Mouse (Mus musculus): ENCODE results near the gene S100a6. TPM values are rescaled to one million over a fixed set of nuclear protein-coding genes. Genes with fewer than 3 reads are reported as not detected.

S100a6 gene
- polyA plus RNA-seq, 1 experiment from 2014 or later: 18.7 TPM

DNA sequence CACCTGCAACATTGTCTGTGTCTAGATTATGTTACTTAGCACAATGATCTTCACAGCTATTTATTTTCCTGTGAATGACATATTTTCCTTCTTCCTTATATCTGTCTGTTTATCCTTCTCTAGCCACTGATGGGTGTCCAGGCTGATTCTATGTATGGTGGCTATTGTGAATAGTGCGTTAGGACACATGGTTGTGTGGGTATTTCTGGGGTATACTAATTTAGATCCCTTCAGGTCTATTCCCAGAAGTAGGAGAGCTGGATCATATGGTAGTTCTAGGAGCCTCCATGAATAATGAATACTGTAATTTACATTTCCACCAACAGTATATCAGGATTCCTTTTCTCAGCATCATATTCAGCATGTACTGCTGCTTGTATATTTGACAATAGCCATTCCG, 37.1 kb downstream of the S100a6 start:
- Histone ChIP-seq H3K9me3 (replicated peaks; ENCODE audit: control insufficient read depth, low read length) (no peaks in the 10 kb centered on the region), H3K27ac (ENCODE audit: low read length) (no peak overlapping the region), H3K4me3 (ENCODE audit: low read depth, low read length) (no peak overlapping the region), H3K36me3 (ENCODE audit: control insufficient read depth, insufficient read depth) (no peaks in the 10 kb centered on the region), H3K4me1 (ENCODE audit: control insufficient read depth, low read depth, low read length) (no peaks in the 10 kb centered on the region), H3K27me3 (ENCODE audit: control insufficient read depth, insufficient read depth, low read depth, low read length) (no peaks in the 10 kb centered on the region), H3K4me2 (ENCODE audit: low read depth, low read length) (no peak overlapping the region), H3K9ac (ENCODE audit: low read depth, low read length) (no peak overlapping the region)
- 69% methylated on average over 2 of the region's 2 CpGs for WGBS (ENCODE audit: insufficient replicate concordance)
- ATAC-seq (ENCODE audit: low read depth): no peak

DNA sequence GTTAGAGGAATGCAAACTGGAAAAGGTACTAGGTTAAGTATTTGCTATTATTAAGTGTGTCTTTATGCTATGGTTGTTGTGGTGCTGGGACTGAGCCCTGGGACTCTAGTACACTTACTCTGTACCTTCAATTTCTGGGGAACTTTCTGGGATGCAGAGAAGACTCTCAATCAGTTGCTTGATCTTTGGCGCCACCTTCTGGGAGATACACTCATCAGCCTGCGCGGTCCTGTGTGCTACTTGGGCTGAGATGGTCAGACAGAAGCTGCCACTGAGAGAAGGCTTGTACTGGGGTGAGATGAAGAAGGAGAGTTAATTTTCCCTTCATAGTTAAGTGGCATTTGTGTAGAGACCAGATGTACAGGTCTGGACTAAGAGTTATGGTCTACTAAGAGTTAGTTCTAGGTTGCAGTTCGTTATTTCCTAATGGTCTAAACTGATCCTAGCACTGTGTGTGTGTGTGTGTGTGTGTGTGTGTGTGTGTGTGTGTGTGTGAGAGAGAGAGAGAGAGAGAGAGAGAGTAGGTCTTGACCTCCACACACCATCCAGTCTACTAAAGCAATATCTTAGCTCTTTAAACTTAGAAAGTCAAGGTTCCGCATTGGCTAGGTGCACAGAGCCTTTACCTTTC, 40.3 kb downstream of the S100a6 start:
- H3K4me2 ChIP-seq (ENCODE audit: low read depth, low read length): no peak overlapping the region
- H3K9ac ChIP-seq (ENCODE audit: low read depth, low read length): no peak overlapping the region
- no peaks in the 10 kb centered on the region for H3K9me3 ChIP-seq (replicated peaks; ENCODE audit: control insufficient read depth, low read length)
- H3K4me3 ChIP-seq (ENCODE audit: low read depth, low read length): no peak overlapping the region
- no peaks in the 10 kb centered on the region for H3K36me3 ChIP-seq (ENCODE audit: control insufficient read depth, insufficient read depth)
- H3K27ac ChIP-seq (ENCODE audit: low read length): no peak overlapping the region
- H3K4me1 ChIP-seq (ENCODE audit: control insufficient read depth, low read depth, low read length): no peaks in the 10 kb centered on the region
- 27% methylated on average over 5 of the region's 5 CpGs for WGBS (ENCODE audit: insufficient replicate concordance)
- ATAC-seq (ENCODE audit: low read depth): no peak
- H3K27me3 ChIP-seq (ENCODE audit: control insufficient read depth, insufficient read depth, low read depth, low read length): no peaks in the 10 kb centered on the region

DNA sequence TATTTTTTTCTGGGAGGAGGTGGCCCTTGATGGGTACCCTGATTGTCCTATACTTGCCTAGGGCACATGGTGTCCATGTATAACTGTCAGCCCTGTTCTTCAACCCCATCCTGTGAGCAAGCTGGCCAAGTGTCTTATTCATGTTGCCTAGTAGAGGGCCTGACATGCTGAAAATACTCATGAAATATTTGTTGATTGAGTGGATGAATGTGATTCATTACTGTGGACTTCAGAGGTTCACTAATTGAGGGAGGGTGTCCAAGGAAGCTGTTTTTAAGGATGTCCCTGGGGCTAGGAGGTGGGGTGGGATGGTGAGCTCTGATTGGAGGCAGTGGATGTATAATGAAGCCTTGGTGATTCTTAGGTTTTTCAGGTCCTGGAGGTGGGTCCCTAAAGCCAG, 41.0 kb downstream of the S100a6 start, which contains the start of gene S100a7a:
TSS of gene S100a7a (plus strand) at position 301 of the 400 bp plus-strand sequence.
- no peak for ATAC-seq (ENCODE audit: low read depth)
- Histone ChIP-seq H3K27me3 (ENCODE audit: control insufficient read depth, insufficient read depth, low read depth, low read length) (no peaks in the 10 kb centered on the region), H3K36me3 (ENCODE audit: control insufficient read depth, insufficient read depth) (no peaks in the 10 kb centered on the region), H3K4me3 (ENCODE audit: low read depth, low read length) (no peak within 1 kb of the TSS), H3K9me3 (replicated peaks; ENCODE audit: control insufficient read depth, low read length) (no peaks in the 10 kb centered on the region), H3K4me1 (ENCODE audit: control insufficient read depth, low read depth, low read length) (no peaks in the 10 kb centered on the region), H3K4me2 (ENCODE audit: low read depth, low read length) (no peak within 1 kb of the TSS), H3K27ac (ENCODE audit: low read length) (no peak within 1 kb of the TSS), H3K9ac (ENCODE audit: low read depth, low read length) (no peak within 1 kb of the TSS)

DNA sequence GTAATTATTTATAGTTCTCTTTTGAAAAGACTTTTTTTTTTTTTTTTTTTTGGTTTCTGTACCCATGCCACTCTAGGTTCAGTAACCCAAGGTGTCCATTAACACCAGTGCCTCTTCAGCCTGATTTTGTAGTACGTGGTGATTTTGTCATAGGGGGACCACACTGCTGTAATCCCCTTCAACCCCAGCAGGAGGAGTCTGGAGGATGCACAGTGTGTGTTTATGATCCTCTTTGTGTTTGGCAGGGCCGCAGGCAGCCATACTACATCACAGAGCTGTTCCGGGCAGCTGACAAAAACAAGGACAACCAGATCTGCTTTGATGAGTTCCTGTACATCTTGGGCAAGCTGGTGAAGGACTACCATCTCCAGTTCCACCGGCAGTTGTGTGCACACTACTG, 44.7 kb downstream of the S100a6 start:
- H3K27me3 ChIP-seq (ENCODE audit: control insufficient read depth, insufficient read depth, low read depth, low read length): no peaks in the 10 kb centered on the region
- 47% methylated on average over 4 of the region's 4 CpGs for WGBS (ENCODE audit: insufficient replicate concordance)
- H3K9me3 ChIP-seq (replicated peaks; ENCODE audit: control insufficient read depth, low read length): no peaks in the 10 kb centered on the region
- H3K4me2 ChIP-seq (ENCODE audit: low read depth, low read length): no peak overlapping the region
- H3K36me3 ChIP-seq (ENCODE audit: control insufficient read depth, insufficient read depth): no peaks in the 10 kb centered on the region
- no peaks in the 10 kb centered on the region for H3K4me1 ChIP-seq (ENCODE audit: control insufficient read depth, low read depth, low read length)
- no peak overlapping the region for H3K27ac ChIP-seq (ENCODE audit: low read length)
- H3K9ac ChIP-seq (ENCODE audit: low read depth, low read length): no peak overlapping the region
- no peak for ATAC-seq (ENCODE audit: low read depth)
- H3K4me3 ChIP-seq (ENCODE audit: low read depth, low read length): no peak overlapping the region

DNA sequence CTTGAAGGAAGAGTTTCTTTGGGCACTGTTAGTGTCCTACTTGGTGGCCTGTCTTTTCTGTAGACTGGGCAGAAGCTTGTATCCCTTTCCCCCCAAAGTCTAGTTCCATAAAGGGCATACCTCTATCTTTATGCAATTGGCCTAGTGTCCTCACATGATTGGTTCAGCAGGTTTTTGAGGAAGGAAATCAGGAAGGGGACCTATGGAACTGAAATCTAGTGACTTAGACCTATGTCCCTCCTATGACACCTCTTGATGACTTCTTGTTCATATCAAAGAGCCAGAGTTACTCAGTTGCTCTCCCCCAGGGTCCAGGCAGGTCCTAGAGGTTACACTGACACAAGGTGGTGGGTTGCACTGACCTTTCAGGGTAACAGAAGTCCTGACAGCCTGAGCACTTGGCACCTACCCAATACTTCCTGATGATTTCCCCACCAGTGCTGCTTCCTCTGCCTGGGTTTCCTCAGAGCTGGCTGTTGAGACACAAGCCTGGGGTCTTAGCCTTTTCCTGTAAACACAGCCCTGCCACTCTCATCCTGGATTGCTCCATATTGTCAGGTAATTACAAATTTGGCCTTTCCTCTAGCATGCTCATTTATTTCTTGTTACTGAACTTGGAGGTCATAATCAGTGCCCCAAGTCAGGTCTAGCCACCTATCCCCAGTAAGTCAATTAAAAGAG, 46.8 kb downstream of the S100a6 start:
- H3K9me3 ChIP-seq (replicated peaks; ENCODE audit: control insufficient read depth, low read length): no peaks in the 10 kb centered on the region
- H3K36me3 ChIP-seq (ENCODE audit: control insufficient read depth, insufficient read depth): no peaks in the 10 kb centered on the region
- no peak overlapping the region for H3K4me3 ChIP-seq (ENCODE audit: low read depth, low read length)
- no peaks in the 10 kb centered on the region for H3K27me3 ChIP-seq (ENCODE audit: control insufficient read depth, insufficient read depth, low read depth, low read length)
- no peak overlapping the region for H3K9ac ChIP-seq (ENCODE audit: low read depth, low read length)
- H3K4me2 ChIP-seq (ENCODE audit: low read depth, low read length): no peak overlapping the region
- H3K4me1 ChIP-seq (ENCODE audit: control insufficient read depth, low read depth, low read length): no peaks in the 10 kb centered on the region
- no peak for ATAC-seq (ENCODE audit: low read depth)
- no peak overlapping the region for H3K27ac ChIP-seq (ENCODE audit: low read length)

DNA sequence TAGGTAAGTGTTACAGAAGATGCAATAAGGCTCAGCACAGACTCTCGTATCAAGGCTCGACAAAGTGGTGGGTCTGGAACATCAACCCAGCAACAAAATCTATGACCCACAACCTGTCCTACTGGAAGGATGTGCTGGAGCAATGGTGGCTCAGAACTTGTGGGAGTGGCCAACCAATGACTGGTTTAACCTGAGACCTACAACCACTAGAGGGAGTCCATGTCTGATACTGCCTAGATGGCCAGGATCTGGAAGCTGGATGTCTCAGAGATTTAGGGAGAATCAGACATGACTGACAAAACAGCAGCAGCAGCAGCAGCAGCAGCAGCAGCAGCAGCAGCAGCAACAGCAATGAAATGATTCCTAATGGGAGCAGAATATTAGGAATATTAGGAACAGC, 51.5 kb downstream of the S100a6 start:
- 42% methylated on average over 2 of the region's 2 CpGs for WGBS (ENCODE audit: insufficient replicate concordance)
- Histone ChIP-seq H3K4me1 (ENCODE audit: control insufficient read depth, low read depth, low read length) (no peaks in the 10 kb centered on the region), H3K9me3 (replicated peaks; ENCODE audit: control insufficient read depth, low read length) (no peaks in the 10 kb centered on the region), H3K4me3 (ENCODE audit: low read depth, low read length) (no peak overlapping the region), H3K4me2 (ENCODE audit: low read depth, low read length) (no peak overlapping the region), H3K27ac (ENCODE audit: low read length) (no peak overlapping the region), H3K27me3 (ENCODE audit: control insufficient read depth, insufficient read depth, low read depth, low read length) (no peaks in the 10 kb centered on the region), H3K9ac (ENCODE audit: low read depth, low read length) (no peak overlapping the region), H3K36me3 (ENCODE audit: control insufficient read depth, insufficient read depth) (no peaks in the 10 kb centered on the region)
- no peak for ATAC-seq (ENCODE audit: low read depth)

DNA sequence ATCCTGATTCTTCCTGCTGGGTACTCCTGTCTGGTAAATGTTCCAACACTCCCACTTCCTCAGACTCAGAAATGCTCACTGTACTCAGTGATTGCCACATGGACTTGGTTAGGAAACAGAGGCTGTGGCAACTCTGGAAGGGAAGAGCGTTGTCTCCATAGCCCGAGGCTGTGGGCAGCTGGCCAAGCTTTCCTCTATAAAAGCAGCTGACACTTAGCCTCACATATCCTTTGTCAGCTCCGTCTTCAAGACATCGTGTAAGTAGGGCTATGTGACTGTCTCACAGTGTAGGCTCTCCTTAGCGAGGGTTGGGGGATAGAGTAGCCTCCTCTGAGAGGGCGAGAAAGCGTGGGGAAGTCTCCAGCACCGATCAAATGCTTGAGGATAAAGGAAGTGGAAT, 56.2 kb downstream of the S100a6 start, which contains the start of gene S100a8:
TSS of gene S100a8 (plus strand) at position 133 of the 400 bp plus-strand sequence.
- no peaks in the 10 kb centered on the region for H3K27me3 ChIP-seq (ENCODE audit: control insufficient read depth, insufficient read depth, low read depth, low read length)
- no peaks in the 10 kb centered on the region for H3K36me3 ChIP-seq (ENCODE audit: control insufficient read depth, insufficient read depth)
- H3K4me2 ChIP-seq (ENCODE audit: low read depth, low read length): no peak within 1 kb of the TSS
- peak within 1 kb of the TSS; percentile 39; the same call in 1 of the 2 replicates for H3K27ac ChIP-seq (ENCODE audit: low read length)
- H3K9me3 ChIP-seq (replicated peaks; ENCODE audit: control insufficient read depth, low read length): no peaks in the 10 kb centered on the region
- peak within 1 kb of the TSS; percentile 30 for H3K4me3 ChIP-seq (ENCODE audit: low read depth, low read length)
- H3K4me1 ChIP-seq (ENCODE audit: control insufficient read depth, low read depth, low read length): no peaks in the 10 kb centered on the region
- H3K9ac ChIP-seq (ENCODE audit: low read depth, low read length): no peak within 1 kb of the TSS
- ATAC-seq (ENCODE audit: low read depth): no peak
- WGBS (ENCODE audit: insufficient replicate concordance): 43% methylated on average over 8 of the region's 8 CpGs

Other genes with a start within 250 kb of the S100a6 start
- gene Slc27a3, start 222.9 kb upstream of the S100a6 start, polyA plus RNA-seq (2015; fragmentation: Nextera tagmentation; extraction: Ambion mirVana): 1.1 and 1.5 TPM in 2 replicates
- gene Ints3, start 179.3 kb upstream of the S100a6 start, polyA plus RNA-seq (2015; fragmentation: Nextera tagmentation; extraction: Ambion mirVana): 6.7 and 7.2 TPM in 2 replicates
- gene Npr1, start 147.0 kb upstream of the S100a6 start, polyA plus RNA-seq (2015; fragmentation: Nextera tagmentation; extraction: Ambion mirVana): 4.1 and 4.3 TPM in 2 replicates
- 44.8 and 48.7 TPM in 2 replicates for gene Ilf2, start 136.8 kb upstream of the S100a6 start, polyA plus RNA-seq (2015; fragmentation: Nextera tagmentation; extraction: Ambion mirVana)
- gene Snapin, start 121.8 kb upstream of the S100a6 start, polyA plus RNA-seq (2015; fragmentation: Nextera tagmentation; extraction: Ambion mirVana): 17.8 and 18.2 TPM in 2 replicates
- 38.8 and 41.2 TPM in 2 replicates for gene Chtop, start 103.4 kb upstream of the S100a6 start, polyA plus RNA-seq (2015; fragmentation: Nextera tagmentation; extraction: Ambion mirVana)
- gene S100a1, start 98.5 kb upstream of the S100a6 start, polyA plus RNA-seq (2015; fragmentation: Nextera tagmentation; extraction: Ambion mirVana): 26.5 and 33.8 TPM in 2 replicates
- 18.9 and 19.6 TPM in 2 replicates for gene S100a13, start 98.4 kb upstream of the S100a6 start, polyA plus RNA-seq (2015; fragmentation: Nextera tagmentation; extraction: Ambion mirVana)
- 0.09 TPM in 1 of 2 replicates, not detected in the other for gene S100a14, start 86.0 kb upstream of the S100a6 start, polyA plus RNA-seq (2015; fragmentation: Nextera tagmentation; extraction: Ambion mirVana)
- gene S100a16, start 75.6 kb upstream of the S100a6 start, polyA plus RNA-seq (2015; fragmentation: Nextera tagmentation; extraction: Ambion mirVana): 31.5 and 34.8 TPM in 2 replicates
- gene S100a3, start 52.3 kb upstream of the S100a6 start, polyA plus RNA-seq (2015; fragmentation: Nextera tagmentation; extraction: Ambion mirVana): not detected in 2 replicates
- not detected in 2 replicates for gene S100a2, start 22.6 kb upstream of the S100a6 start, polyA plus RNA-seq (2015; fragmentation: Nextera tagmentation; extraction: Ambion mirVana)
- gene Gm42674, start 11.0 kb upstream of the S100a6 start, polyA plus RNA-seq (2015; fragmentation: Nextera tagmentation; extraction: Ambion mirVana): not detected in 2 replicates
- 2.2 and 2.5 TPM in 2 replicates for gene S100a4, start 9.1 kb upstream of the S100a6 start, polyA plus RNA-seq (2015; fragmentation: Nextera tagmentation; extraction: Ambion mirVana)
- gene S100a5, start 4.4 kb upstream of the S100a6 start, polyA plus RNA-seq (2015; fragmentation: Nextera tagmentation; extraction: Ambion mirVana): not detected in 2 replicates
- gene S100a7a, start 41.1 kb downstream of the S100a6 start, polyA plus RNA-seq (2015; fragmentation: Nextera tagmentation; extraction: Ambion mirVana): 0.06 TPM in 1 of 2 replicates, not detected in the other
- 2,698 and 2,791 TPM in 2 replicates for gene S100a8, start 56.1 kb downstream of the S100a6 start, polyA plus RNA-seq (2015; fragmentation: Nextera tagmentation; extraction: Ambion mirVana)
- 1,737 and 1,805 TPM in 2 replicates for gene S100a9, start 82.8 kb downstream of the S100a6 start, polyA plus RNA-seq (2015; fragmentation: Nextera tagmentation; extraction: Ambion mirVana)
- 0.06 TPM in 1 of 2 replicates, not detected in the other for gene Pglyrp4, start 114.0 kb downstream of the S100a6 start, polyA plus RNA-seq (2015; fragmentation: Nextera tagmentation; extraction: Ambion mirVana)
- not detected in 2 replicates for gene Gm5849, start 165.0 kb downstream of the S100a6 start, polyA plus RNA-seq (2015; fragmentation: Nextera tagmentation; extraction: Ambion mirVana)